Mouse (Mus musculus) cerebellum, adult 9-11 months (tissue): ENCODE measurements around the gene Swap70.
A peak's percentile ranks its signal among the peaks of the same experiment; 100 is the strongest.

Experiments used
- DNase-seq: peaks from one replicate; pipeline ENCODE4 v3.0.0; 2022

Swap70 gene

GRCm38 (mm10) chr7:110279183-110279582, 57.7 kb downstream of the Swap70 start:
- DNase-seq = no peak

GRCm38 (mm10) chr7:110281435-110282256, 60.1 kb downstream of the Swap70 start:
- no peak for DNase-seq

GRCm38 (mm10) chr7:110282797-110283196, 61.3 kb downstream of the Swap70 start:
- DNase-seq = no peak

GRCm38 (mm10) chr7:110283484-110284275, 62.2 kb downstream of the Swap70 start:
- no peak for DNase-seq

- DNase-seq = no peak
Observed at GRCm38 (mm10) chr7:110285076-110285848, 63.8 kb downstream of the Swap70 start.

- DNase-seq = no peak
Observed at GRCm38 (mm10) chr7:110285849-110286151, 64.3 kb downstream of the Swap70 start.

GRCm38 (mm10) chr7:110286198-110286732, 64.8 kb downstream of the Swap70 start:
- no peak for DNase-seq

GRCm38 (mm10) chr7:110286838-110287475, 65.4 kb downstream of the Swap70 start:
- DNase-seq = peak; percentile 78

GRCm38 (mm10) chr7:110287476-110288071, 66.1 kb downstream of the Swap70 start:
- DNase-seq = no peak

- DNase-seq = no peak
Observed at GRCm38 (mm10) chr7:110288191-110288604, 66.7 kb downstream of the Swap70 start.

GRCm38 (mm10) chr7:110288731-110289191, 67.2 kb downstream of the Swap70 start:
- DNase-seq = peak; percentile 74

- no peak for DNase-seq
Observed at GRCm38 (mm10) chr7:110289647-110290046, 68.1 kb downstream of the Swap70 start.

GRCm38 (mm10) chr7:110296889-110297603, 75.5 kb downstream of the Swap70 start:
- no peak for DNase-seq

- DNase-seq = no peak
Observed at GRCm38 (mm10) chr7:110297611-110298010, 76.1 kb downstream of the Swap70 start.

GRCm38 (mm10) chr7:110298090-110298489, 76.6 kb downstream of the Swap70 start:
- no peak for DNase-seq

- DNase-seq = no peak
Observed at GRCm38 (mm10) chr7:110298739-110299410, 77.4 kb downstream of the Swap70 start.

GRCm38 (mm10) chr7:110302886-110303285, 81.4 kb downstream of the Swap70 start:
- DNase-seq = no peak

- DNase-seq = no peak
Observed at GRCm38 (mm10) chr7:110305486-110305885, 84.0 kb downstream of the Swap70 start.

GRCm38 (mm10) chr7:110306281-110306680, 84.8 kb downstream of the Swap70 start:
- no peak for DNase-seq

- DNase-seq = no peak
Observed at GRCm38 (mm10) chr7:110307741-110308140, 86.2 kb downstream of the Swap70 start.

GRCm38 (mm10) chr7:110309246-110309645, 87.7 kb downstream of the Swap70 start:
- peak; percentile 29 for DNase-seq
